Mouse (Mus musculus) neural tube, embryonic 11.5 days (tissue): ENCODE measurements around the gene AW822073. TPM values are rescaled to one million over a fixed set of nuclear protein-coding genes. Genes with fewer than 3 reads are reported as not detected.
"Not testable (repeated sequence)": the region's sequence is repeated elsewhere in the genome, so short reads cannot be mapped to it uniquely, and the experiment has no call there.

ENCODE experiments used
- ATAC-seq: fragments of 200-750 bp; cut with Nextera tagmentation; 2 replicates; pipeline ENCODE4 v1.8.0; 2017; ENCODE audit warnings: moderate number of reproducible peaks, mild to moderate bottlenecking, moderate TSS enrichment, moderate library complexity; ENCODE audit not compliant: insufficient read depth, low FRiP score, low TSS enrichment
- DNase-seq: peaks from one replicate; pipeline ENCODE4 v3.0.0-alpha.2; 2015; ENCODE audit warnings: low spot score
- H3K27ac ChIP-seq: fragments of 300-500 bp; sonication (generic); 2 replicates; pipeline ENCODE4 v1.5.1; 2014; ENCODE audit warnings: low read depth, mild to moderate bottlenecking, low read length
- H3K27me3 ChIP-seq: fragments of 300-500 bp; sonication (generic); 2 replicates; pipeline ENCODE4 v1.6.1; 2014; ENCODE audit warnings: mild to moderate bottlenecking, low read length, mixed read lengths; ENCODE audit not compliant: control insufficient read depth, insufficient read depth
- H3K36me3 ChIP-seq: fragments of 300-500 bp; sonication (generic); 2 replicates; pipeline ENCODE4 v1.6.1; 2014; ENCODE audit warnings: mild to moderate bottlenecking, low read length, moderate library complexity, mixed read lengths; ENCODE audit not compliant: control insufficient read depth, insufficient read depth
- H3K4me1 ChIP-seq: fragments of 300-500 bp; sonication (generic); 2 replicates; pipeline ENCODE4 v1.6.1; 2014; ENCODE audit warnings: low read length, mixed read lengths; ENCODE audit not compliant: control insufficient read depth, insufficient read depth
- H3K4me2 ChIP-seq: fragments of 300-500 bp; sonication (generic); 2 replicates; pipeline ENCODE4 v1.6.1; 2014; ENCODE audit warnings: low read depth, mild to moderate bottlenecking, moderate library complexity
- H3K4me3 ChIP-seq: fragments of 300-500 bp; sonication (generic); 2 replicates; pipeline ENCODE4 v1.5.1; 2014; ENCODE audit warnings: low read depth, low read length
- H3K9ac ChIP-seq: fragments of 300-500 bp; sonication (generic); 2 replicates; pipeline ENCODE4 v1.6.1; 2014; ENCODE audit warnings: mild to moderate bottlenecking, low read length
- H3K9me3 ChIP-seq: fragments of 300-500 bp; sonication (generic); 2 replicates; pipeline ENCODE4 v1.6.1; 2016; ENCODE audit warnings: low read length; ENCODE audit not compliant: control insufficient read depth
- WGBS: fragments of 180-500 bp; shearing (Covaris S2); extraction: QIAGEN DNeasy Blood & Tissue Kit; methylation state at CpG from one replicate; pipeline ENCODE4 v1.1.7; 2014; 5-methylcytosine and 5-hydroxymethylcytosine counted together
- polyA plus RNA-seq: library from polyadenylated mRNA; unstranded; fragments of >200 nt; fragmentation: Nextera tagmentation; extraction: Ambion mirVana; gene quantifications from 2 replicates; pipeline ENCODE4 v1.2.1, GENCODE M21; 2014

AW822073 gene
- polyA plus RNA-seq, 1 experiment from 2014 or later = not detected

- not testable (repeated sequence) for H3K4me1 ChIP-seq, H3K9ac ChIP-seq, H3K27ac ChIP-seq, H3K36me3 ChIP-seq, ATAC-seq, H3K27me3 ChIP-seq, H3K9me3 ChIP-seq, H3K4me2 ChIP-seq, H3K4me3 ChIP-seq
- 84% methylated on average over 27 of the region's 31 CpGs for WGBS
- peak; percentile 24 for DNase-seq
Observed at GRCm38 (mm10) chr10:58223972-58224805, 541 bp downstream of the AW822073 start.

GRCm38 (mm10) chr10:58223161-58223560 is 1.6 kb downstream of the AW822073 start:
- not testable (repeated sequence) for H3K9me3 ChIP-seq, H3K36me3 ChIP-seq, H3K4me1 ChIP-seq, ATAC-seq, DNase-seq, H3K9ac ChIP-seq, H3K4me3 ChIP-seq, H3K27me3 ChIP-seq, H3K4me2 ChIP-seq, H3K27ac ChIP-seq
- WGBS = 96% methylated on average over 3 of the region's 6 CpGs

GRCm38 (mm10) chr10:58221571-58221970 is 3.2 kb downstream of the AW822073 start:
- H3K4me2 ChIP-seq, H3K4me1 ChIP-seq, ATAC-seq, H3K27ac ChIP-seq, H3K36me3 ChIP-seq, DNase-seq, H3K9me3 ChIP-seq, H3K4me3 ChIP-seq, H3K9ac ChIP-seq, H3K27me3 ChIP-seq: not testable (repeated sequence)
- 78% methylated on average over 2 of the region's 2 CpGs for WGBS

- Histone ChIP-seq H3K4me1 (no peaks in the 10 kb centered on the region), H3K36me3 (no peaks in the 10 kb centered on the region), H3K27ac (no peak overlapping the region), H3K9me3 (peaks cover 2% of the 10 kb centered on the region; the same call in 1 of the 2 replicates), H3K4me2 (no peak overlapping the region), H3K27me3 (no peaks in the 10 kb centered on the region), H3K4me3 (no peak overlapping the region), H3K9ac (no peak overlapping the region)
- ATAC-seq = no peak
- DNase-seq = no peak
- WGBS = 87% methylated on average over 6 of the region's 6 CpGs
Observed at GRCm38 (mm10) chr10:58220726-58221125, 4.0 kb downstream of the AW822073 start.

- Histone ChIP-seq H3K27ac (no peak overlapping the region), H3K27me3 (no peaks in the 10 kb centered on the region)
- WGBS = 86% methylated on average over 3 of the region's 3 CpGs
Observed at GRCm38 (mm10) chr10:58217366-58217765, 7.4 kb downstream of the AW822073 start.

GRCm38 (mm10) chr10:58215353-58215752 is 9.4 kb downstream of the AW822073 start:
- Histone ChIP-seq H3K4me2 (no peak overlapping the region), H3K9me3 (no peaks in the 10 kb centered on the region), H3K36me3 (no peaks in the 10 kb centered on the region), H3K27me3 (no peaks in the 10 kb centered on the region), H3K4me3 (no peak overlapping the region), H3K4me1 (no peaks in the 10 kb centered on the region), H3K9ac (no peak overlapping the region), H3K27ac (no peak overlapping the region)
- 89% methylated on average over 1 of the region's 1 CpGs for WGBS
- DNase-seq = no peak
- ATAC-seq = no peak

More at GRCm38 (mm10) chr10:58217366-58217765, 7.4 kb downstream of the AW822073 start:
- H3K9me3 ChIP-seq = peaks cover 2% of the 10 kb centered on the region; the same call in 1 of the 2 replicates
- H3K4me1 ChIP-seq = no peaks in the 10 kb centered on the region
- DNase-seq (no peak), ATAC-seq (no peak)
- H3K4me3 ChIP-seq = no peak overlapping the region
- H3K4me2 ChIP-seq = no peak overlapping the region
- H3K36me3 ChIP-seq = no peaks in the 10 kb centered on the region
- H3K9ac ChIP-seq = no peak overlapping the region

GRCm38 (mm10) chr10:58214934-58215333 is 9.8 kb downstream of the AW822073 start:
- Histone ChIP-seq H3K9me3 (no peaks in the 10 kb centered on the region; the same call in 1 of the 2 replicates), H3K27ac (no peak overlapping the region), H3K4me2 (no peak overlapping the region), H3K9ac (no peak overlapping the region), H3K36me3 (no peaks in the 10 kb centered on the region), H3K27me3 (no peaks in the 10 kb centered on the region), H3K4me3 (no peak overlapping the region), H3K4me1 (no peaks in the 10 kb centered on the region)
- DNase-seq = no peak
- WGBS = 78% methylated on average over 5 of the region's 5 CpGs
- no peak for ATAC-seq

GRCm38 (mm10) chr10:58214497-58214896 is 10.2 kb downstream of the AW822073 start:
- no peak overlapping the region for H3K27ac ChIP-seq
- no peak overlapping the region for H3K4me2 ChIP-seq
- no peak overlapping the region for H3K4me3 ChIP-seq
- ATAC-seq (no peak), DNase-seq (no peak)
- no peaks in the 10 kb centered on the region for H3K36me3 ChIP-seq
- no peaks in the 10 kb centered on the region for H3K4me1 ChIP-seq
- H3K27me3 ChIP-seq = no peaks in the 10 kb centered on the region
- no peaks in the 10 kb centered on the region; the same call in 1 of the 2 replicates for H3K9me3 ChIP-seq
- no peak overlapping the region for H3K9ac ChIP-seq

- Histone ChIP-seq H3K27ac (no peak overlapping the region), H3K4me3 (no peak overlapping the region), H3K4me2 (no peak overlapping the region), H3K4me1 (no peaks in the 10 kb centered on the region), H3K9me3 (no peaks in the 10 kb centered on the region; the same call in 1 of the 2 replicates), H3K9ac (no peak overlapping the region), H3K36me3 (no peaks in the 10 kb centered on the region), H3K27me3 (no peaks in the 10 kb centered on the region)
- no peak for ATAC-seq
- WGBS = 78% methylated on average over 7 of the region's 7 CpGs
- DNase-seq = no peak
Observed at GRCm38 (mm10) chr10:58212230-58212629, 12.5 kb downstream of the AW822073 start.
